In the genomic region with DNA sequence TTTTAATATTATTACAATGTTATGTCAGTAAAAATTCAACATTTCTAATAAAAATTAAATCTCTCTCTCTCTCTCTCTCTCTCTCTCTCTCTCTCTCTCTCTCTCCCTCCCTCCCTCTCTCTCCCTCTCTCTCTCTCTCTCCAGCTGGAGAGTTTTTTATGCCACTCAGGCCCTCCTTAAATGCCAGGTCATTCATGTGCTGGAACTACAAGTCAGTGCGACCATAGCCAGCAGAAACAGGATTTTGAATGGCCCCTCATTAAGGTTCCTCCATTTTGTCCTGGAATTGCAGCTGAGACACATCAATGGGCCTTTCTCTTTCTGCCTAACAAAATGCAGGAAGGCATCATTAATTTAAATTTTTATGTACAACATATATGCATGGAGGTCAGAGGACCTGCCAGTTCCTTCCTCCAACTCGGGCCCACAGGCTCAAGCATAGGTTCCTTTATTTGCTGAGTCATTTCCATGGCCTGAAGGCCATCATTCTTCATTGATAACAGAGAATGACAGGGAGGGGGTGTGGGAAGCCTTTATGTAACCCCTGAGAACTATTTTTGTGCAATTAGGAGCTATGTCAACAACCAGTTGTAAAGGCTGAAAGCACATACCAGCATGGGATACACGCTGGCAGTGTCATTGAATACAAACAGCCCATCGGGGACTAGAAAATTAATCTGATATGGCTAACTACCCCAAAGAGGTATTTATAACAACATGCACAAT, we compare ENCODE assay signal across 13 mouse cellular contexts.
A peak's percentile ranks its signal among the peaks of the same experiment; 100 is the strongest.
DNase-seq lines count a peak whose midpoint lies in the region; ATAC-seq and TF ChIP-seq lines count a peak whose summit lies in the region.
"Had no signal": no experiment of that assay in that cellular context is flagged by ENCODE, and none has a peak within 500 bp of the region (broad histone marks: within the 10 kb centered on the region; RNA-seq: fewer than 3 reads in every experiment).

No protein-coding gene starts in this region.

- WGBS in kidney, postnatal 0 days: 33% methylated on average over 4 of the region's 4 CpGs
- WGBS in liver, embryonic 16.5 days (ENCODE audit: insufficient replicate concordance): 32% methylated on average over 4 of the region's 4 CpGs

- no peaks in the 10 kb centered on the region for H3K9me3 ChIP-seq in kidney, postnatal 0 days (replicated peaks; ENCODE audit: low read length)
- H3K9me3 ChIP-seq in liver, embryonic 16.5 days (replicated peaks; ENCODE audit: control insufficient read depth, low read length): no peaks in the 10 kb centered on the region
- H3K9me3 ChIP-seq: embryonic facial prominence, embryonic 15.5 days; megakaryocyte, embryonic 14.5 days; stomach, embryonic 15.5 days had no signal

- no peak for TF ChIP-seq CTCF in kidney, postnatal 0 days (IDR thresholded peaks at IDR 0.05; ENCODE audit: low read depth)

- no peak overlapping the region for H3K4me2 ChIP-seq in kidney, postnatal 0 days (ENCODE audit: low read length)
- no peak overlapping the region for H3K4me2 ChIP-seq in liver, embryonic 16.5 days (ENCODE audit: low read depth, low read length)
- H3K4me2 ChIP-seq: embryonic facial prominence, embryonic 15.5 days; stomach, embryonic 15.5 days had no signal

- no peaks in the 10 kb centered on the region for H3K27me3 ChIP-seq in kidney, postnatal 0 days (ENCODE audit: insufficient read depth, low read length)
- H3K27me3 ChIP-seq in liver, embryonic 16.5 days (ENCODE audit: control insufficient read depth, insufficient read depth, low read depth, low read length): no peaks in the 10 kb centered on the region
- H3K27me3 ChIP-seq: embryonic facial prominence, embryonic 15.5 days; megakaryocyte, embryonic 14.5 days; stomach, embryonic 15.5 days had no signal

- no peak for ATAC-seq in kidney, postnatal 0 days (replicated peaks; ENCODE audit: low FRiP score, low read depth)
- 0 out of 2 replicates have a peak, but pooled peaks have one; percentile 27 for ATAC-seq in liver, embryonic 16.5 days (ENCODE audit: low read depth)
- ATAC-seq in CD4-positive, CD25-positive, alpha-beta regulatory T cell, adult 4 months: no peak
- no peak for ATAC-seq in cerebellum, adult (ENCODE audit: insufficient number of reproducible peaks, low FRiP score, low TSS enrichment)

- H3K9ac ChIP-seq in kidney, postnatal 0 days (ENCODE audit: low read depth, low read length): no peak overlapping the region
- no peak overlapping the region for H3K9ac ChIP-seq in liver, embryonic 16.5 days (ENCODE audit: low read depth, low read length)
- H3K9ac ChIP-seq: embryonic facial prominence, embryonic 15.5 days; stomach, embryonic 15.5 days had no signal

- peak; percentile 67 for DNase-seq in kidney, postnatal 0 days (ENCODE audit: low spot score)
- no peak for DNase-seq in kidney, postnatal 14 days
- DNase-seq in MEL-GATA-1-ER (ENCODE audit: extremely low read depth, low read depth): peak; percentile 22
- DNase-seq in c-Kit-positive CD71-positive TER-119-negative erythroid progenitor cells, embryonic 14.5 days (ENCODE audit: low read depth): peak; percentile 5
- DNase-seq: adrenal gland, adult 8-10 months; cerebellum, adult 2 months; right cerebral cortex, postnatal 4 days had no signal

- no peaks in the 10 kb centered on the region for H3K36me3 ChIP-seq in kidney, postnatal 0 days (ENCODE audit: insufficient read depth, low read length)
- no peaks in the 10 kb centered on the region for H3K36me3 ChIP-seq in liver, embryonic 16.5 days (ENCODE audit: control insufficient read depth, insufficient read depth)
- H3K36me3 ChIP-seq: embryonic facial prominence, embryonic 15.5 days; stomach, embryonic 15.5 days had no signal

- no peak overlapping the region for H3K27ac ChIP-seq in kidney, postnatal 0 days
- no peak overlapping the region for H3K27ac ChIP-seq in liver, embryonic 16.5 days (ENCODE audit: low read length)
- H3K27ac ChIP-seq: embryonic facial prominence, embryonic 15.5 days had no signal

- H3K4me1 ChIP-seq in kidney, postnatal 0 days (replicated peaks; ENCODE audit: insufficient read depth, low read length): no peaks in the 10 kb centered on the region
- H3K4me1 ChIP-seq in liver, embryonic 16.5 days (ENCODE audit: control insufficient read depth, low read depth, low read length): peaks cover 3% of the 10 kb centered on the region; the same call in 1 of the 2 replicates

- no peak overlapping the region for H3K4me3 ChIP-seq in kidney, postnatal 0 days (replicated peaks; ENCODE audit: low read depth, low read length)
- H3K4me3 ChIP-seq in liver, embryonic 16.5 days (ENCODE audit: low read depth, low read length): no peak overlapping the region
- H3K4me3 ChIP-seq: embryonic facial prominence, embryonic 15.5 days; megakaryocyte, embryonic 14.5 days; stomach, embryonic 15.5 days had no signal
